In genomic region chr14:121641271-121641670, GRCm38 (mm10) we compare ENCODE assay signal across 27 mouse cellular contexts.
DNase-seq lines count a peak whose midpoint lies in the region; ATAC-seq and TF ChIP-seq lines count a peak whose summit lies in the region.
"Had no signal": no experiment of that assay in that cellular context is flagged by ENCODE, and none has a peak within 500 bp of the region (broad histone marks: within the 10 kb centered on the region; RNA-seq: fewer than 3 reads in every experiment).

No protein-coding gene starts in this region.

- TF ChIP-seq EP300 in CH12.LX (IDR thresholded peaks at IDR 0.05; ENCODE audit: low read length) = no peak

- no peak overlapping the region for H3K27ac ChIP-seq in CH12.LX (ENCODE audit: insufficient read depth, low read depth)
- peak overlapping the region; percentile 36 for H3K27ac ChIP-seq in bone marrow macrophage, adult 2 months (ENCODE audit: insufficient read depth, low read depth, low read length)
- no peak overlapping the region for H3K27ac ChIP-seq in forebrain, embryonic 15.5 days (replicated peaks)
- no peak overlapping the region for H3K27ac ChIP-seq in embryonic facial prominence, embryonic 10.5 days (replicated peaks)
- H3K27ac ChIP-seq: embryonic facial prominence, embryonic 12.5 days; embryonic facial prominence, embryonic 15.5 days; heart, adult 2 months; heart, embryonic 10.5 days; heart, embryonic 13.5 days; hindbrain, embryonic 12.5 days; hindbrain, embryonic 15.5 days had no signal

- no peak overlapping the region for H3K4me2 ChIP-seq in CH12.LX (ENCODE audit: insufficient read depth, low read depth, poor library complexity, severe bottlenecking)
- no peak overlapping the region for H3K4me2 ChIP-seq in forebrain, embryonic 15.5 days (replicated peaks)
- H3K4me2 ChIP-seq: embryonic facial prominence, embryonic 12.5 days; embryonic facial prominence, embryonic 15.5 days; heart, embryonic 13.5 days; hindbrain, embryonic 12.5 days; hindbrain, embryonic 15.5 days had no signal

- ATAC-seq in hematopoietic stem cell, adult 5-6 weeks (replicated peaks in 1 of 2; ENCODE audit: insufficient read depth in 1 of 2, low FRiP score in 2 of 2, low TSS enrichment in 1 of 2, low read depth in 1 of 2, poor library complexity in 2 of 2, severe bottlenecking in 2 of 2) = peak; percentile 59 to 73; a peak in 2 of 4 replicates
- peak; percentile 83 for ATAC-seq in megakaryocyte progenitor cell, adult 5-6 weeks (replicated peaks; ENCODE audit: poor library complexity)
- no peak for ATAC-seq in forebrain, embryonic 15.5 days (replicated peaks)
- ATAC-seq: CD4-positive, CD25-positive, alpha-beta regulatory T cell, adult 4 months; forebrain, embryonic 14.5 days; intestine, postnatal 0 days had no signal

- H3K4me1 ChIP-seq in CH12.LX (ENCODE audit: control insufficient read depth in 1 of 2, insufficient read depth in 2 of 2) = peaks cover 16 to 49% of the 10 kb centered on the region in 2 experiments
- peaks cover 19% of the 10 kb centered on the region for H3K4me1 ChIP-seq in bone marrow macrophage, adult 2 months (ENCODE audit: control insufficient read depth, insufficient read depth, low read length)
- H3K4me1 ChIP-seq in forebrain, embryonic 15.5 days = no peaks in the 10 kb centered on the region
- H3K4me1 ChIP-seq in embryonic facial prominence, embryonic 10.5 days = no peaks in the 10 kb centered on the region
- H3K4me1 ChIP-seq: embryonic facial prominence, embryonic 12.5 days; embryonic facial prominence, embryonic 15.5 days; hindbrain, embryonic 12.5 days; hindbrain, embryonic 15.5 days had no signal

- peak; percentile 3 for DNase-seq in CH12.LX (ENCODE audit: extremely low read depth)
- no peak for DNase-seq in lung, adult 18-20 months
- DNase-seq in embryonic facial prominence, embryonic 10.5 days (ENCODE audit: low spot score) = no peak
- no peak for DNase-seq in layer of hippocampus, postnatal 14 days (ENCODE audit: low spot score in 2 of 2)
- DNase-seq: adrenal gland, adult 2 months; adrenal gland, postnatal 14 days; cerebellum, adult 11-12 months; cerebellum, adult 8-10 months; cerebellum, postnatal 10 days; cerebellum, postnatal 36 days; gastrocnemius, postnatal 10 days; heart, adult 2 months; heart, postnatal 14 days; heart, postnatal 4 days had no signal

- in situ Hi-C loops in CH12.LX (cut with MboI; ENCODE audit: low pct_ligation_motif_present, low pct_unique_long_range_greater_than_20kb, low sequenced_read_pairs) = no loop called here

- dilution Hi-C loops in CH12.LX (cut with MboI; ENCODE audit: extremely low pct_ligation_motif_present, extremely low pct_unique_long_range_greater_than_20kb, low sequenced_read_pairs) = no loop called here

- WGBS in forebrain, embryonic 15.5 days = 76% methylated on average over 7 of the region's 7 CpGs
- 89% methylated on average over 7 of the region's 7 CpGs for WGBS in embryonic facial prominence, embryonic 10.5 days

- TF ChIP-seq POLR2A in CH12.LX (IDR thresholded peaks at IDR 0.05; ENCODE audit: low read depth, low read length) = no peak
- no peak for TF ChIP-seq POLR2A in bone marrow macrophage, adult 2 months (IDR thresholded peaks at IDR 0.05; ENCODE audit: borderline replicate concordance, low read depth, low read length)

- peaks cover 22 to 39% of the 10 kb centered on the region in 2 experiments for H3K36me3 ChIP-seq in CH12.LX (replicated peaks in 1 of 2; ENCODE audit: control insufficient read depth in 1 of 2, insufficient read depth in 1 of 2, low read length in 1 of 2)
- H3K36me3 ChIP-seq in forebrain, embryonic 15.5 days = peaks cover 5% of the 10 kb centered on the region
- H3K36me3 ChIP-seq in embryonic facial prominence, embryonic 10.5 days (replicated peaks) = peaks cover 10% of the 10 kb centered on the region; the same call in 1 of the 2 replicates

- no peaks in the 10 kb centered on the region for H3K27me3 ChIP-seq in CH12.LX (replicated peaks)
- H3K27me3 ChIP-seq in forebrain, embryonic 15.5 days = no peaks in the 10 kb centered on the region
- no peaks in the 10 kb centered on the region for H3K27me3 ChIP-seq in embryonic facial prominence, embryonic 10.5 days (replicated peaks; ENCODE audit: low read depth, poor library complexity, severe bottlenecking)
- H3K27me3 ChIP-seq: embryonic facial prominence, embryonic 12.5 days; embryonic facial prominence, embryonic 15.5 days; heart, embryonic 13.5 days; hindbrain, embryonic 12.5 days; hindbrain, embryonic 15.5 days had no signal

- no peak for TF ChIP-seq CTCF in CH12.LX (conservative IDR thresholded peaks at IDR 0.05 in 1 of 2, IDR thresholded peaks at IDR 0.05 in 1 of 2; ENCODE audit: low read depth in 2 of 2, low read length in 2 of 2)
- no peak for TF ChIP-seq CTCF in bone marrow macrophage, adult 2 months (IDR thresholded peaks at IDR 0.05; ENCODE audit: low read depth, low read length)

- H3K4me3 ChIP-seq in CH12.LX (replicated peaks in 1 of 3; ENCODE audit: low read depth in 2 of 3, low read length in 2 of 3, poor library complexity in 1 of 3) = no peak overlapping the region
- no peak overlapping the region for H3K4me3 ChIP-seq in bone marrow macrophage, adult 2 months (ENCODE audit: insufficient read depth, low read length)
- no peak overlapping the region for H3K4me3 ChIP-seq in forebrain, embryonic 15.5 days
- H3K4me3 ChIP-seq in embryonic facial prominence, embryonic 10.5 days = no peak overlapping the region
- H3K4me3 ChIP-seq: embryonic facial prominence, embryonic 12.5 days; embryonic facial prominence, embryonic 15.5 days; heart, adult 2 months; heart, embryonic 10.5 days; heart, embryonic 13.5 days; hindbrain, embryonic 12.5 days; hindbrain, embryonic 15.5 days had no signal

- H3K9ac ChIP-seq in CH12.LX (ENCODE audit: insufficient read depth, low read depth) = no peak overlapping the region
- no peak overlapping the region for H3K9ac ChIP-seq in forebrain, embryonic 15.5 days (replicated peaks)
- H3K9ac ChIP-seq: embryonic facial prominence, embryonic 12.5 days; embryonic facial prominence, embryonic 15.5 days; heart, embryonic 13.5 days; hindbrain, embryonic 12.5 days; hindbrain, embryonic 15.5 days had no signal

- H3K9me3 ChIP-seq in CH12.LX (replicated peaks; ENCODE audit: low read length) = no peaks in the 10 kb centered on the region
- no peaks in the 10 kb centered on the region for H3K9me3 ChIP-seq in forebrain, embryonic 15.5 days
- H3K9me3 ChIP-seq in embryonic facial prominence, embryonic 10.5 days = no peaks in the 10 kb centered on the region
- H3K9me3 ChIP-seq: embryonic facial prominence, embryonic 12.5 days; embryonic facial prominence, embryonic 15.5 days; heart, embryonic 10.5 days; heart, embryonic 13.5 days; hindbrain, embryonic 12.5 days; hindbrain, embryonic 15.5 days had no signal

- no peaks in the 10 kb centered on the region for H3K79me2 ChIP-seq in CH12.LX (replicated peaks; ENCODE audit: control insufficient read depth, extremely low read depth, insufficient read depth, poor library complexity, severe bottlenecking)

- no peak for TF ChIP-seq RAD21 in CH12.LX (IDR thresholded peaks at IDR 0.05; ENCODE audit: low read depth, low read length)

TF ChIP-seq in CH12.LX, 34 proteins besides CTCF, POLR2A, EP300 and RAD21:
- TF ChIP-seq RCOR1 (conservative IDR thresholded peaks at IDR 0.05; ENCODE audit: low read depth, low read length) (no peak), UBTF (IDR thresholded peaks at IDR 0.05; ENCODE audit: low read depth, low read length) (no peak), ZMIZ1 (IDR thresholded peaks at IDR 0.05; ENCODE audit: low read depth, low read length) (no peak), HCFC1 (IDR thresholded peaks at IDR 0.05; ENCODE audit: low read depth, low read length) (no peak), TBP (conservative IDR thresholded peaks at IDR 0.05; ENCODE audit: low read depth, low read length) (no peak), CHD2 (IDR thresholded peaks at IDR 0.05; ENCODE audit: low read length) (no peak), ZNF384 (IDR thresholded peaks at IDR 0.05; ENCODE audit: low read depth, low read length) (no peak), MYC (IDR thresholded peaks at IDR 0.05; ENCODE audit: low read depth, low read length) (no peak), POLR2AphosphoS2 (IDR thresholded peaks at IDR 0.05; ENCODE audit: low read depth, low read length) (no peak)
